Comparison of ENCODE assay signal across 9 mouse cellular contexts in genomic region chr10:39551637-39552185, GRCm38 (mm10).
A peak's percentile ranks its signal among the peaks of the same experiment; 100 is the strongest.
DNase-seq lines count a peak whose midpoint lies in the region; ATAC-seq and TF ChIP-seq lines count a peak whose summit lies in the region.
"Had no signal": no experiment of that assay in that cellular context is flagged by ENCODE, and none has a peak within 500 bp of the region (broad histone marks: within the 10 kb centered on the region; RNA-seq: fewer than 3 reads in every experiment).

No protein-coding gene starts in this region.

- no peaks in the 10 kb centered on the region for H3K79me2 ChIP-seq in myocyte (ENCODE audit: control insufficient read depth, insufficient read depth)

- no peaks in the 10 kb centered on the region; the same call in 1 of the 2 replicates for H3K36me3 ChIP-seq in kidney, embryonic 16.5 days (ENCODE audit: insufficient read depth, low read length)
- 0 out of 2 replicates have a peak, but pooled peaks cover 3% of the 10 kb centered on the region for H3K36me3 ChIP-seq in embryonic facial prominence, embryonic 13.5 days
- peaks cover 15% of the 10 kb centered on the region for H3K36me3 ChIP-seq in hindbrain, embryonic 14.5 days (replicated peaks; ENCODE audit: control insufficient read depth, insufficient read depth)
- peaks cover 25% of the 10 kb centered on the region for H3K36me3 ChIP-seq in myocyte (ENCODE audit: control insufficient read depth, insufficient read depth)

- no peak overlapping the region for H3K4me3 ChIP-seq in kidney, embryonic 16.5 days (ENCODE audit: low read length)
- H3K4me3 ChIP-seq in embryonic facial prominence, embryonic 13.5 days, result no peak overlapping the region
- H3K4me3 ChIP-seq in hindbrain, embryonic 14.5 days (replicated peaks; ENCODE audit: low read length), result no peak overlapping the region
- H3K4me3 ChIP-seq in myocyte, result no peak overlapping the region

- no peak for DNase-seq in kidney, postnatal 36 days
- DNase-seq in hindbrain, embryonic 14.5 days (ENCODE audit: low spot score), result no peak
- no peak for DNase-seq in right cerebral cortex, adult 2 months (ENCODE audit: low spot score in 2 of 2)
- DNase-seq in adrenal gland, postnatal 14 days, result no peak
- DNase-seq: heart, adult 18-20 months had no signal

- no peak for TF ChIP-seq POLR2A in myocyte (IDR thresholded peaks at IDR 0.05; ENCODE audit: insufficient read length, low read depth)

- no peak overlapping the region for H3K4me2 ChIP-seq in kidney, embryonic 16.5 days (replicated peaks; ENCODE audit: low read depth, low read length)
- no peak overlapping the region for H3K4me2 ChIP-seq in embryonic facial prominence, embryonic 13.5 days
- no peak overlapping the region for H3K4me2 ChIP-seq in hindbrain, embryonic 14.5 days (replicated peaks)
- no peak overlapping the region for H3K4me2 ChIP-seq in myocyte (ENCODE audit: low read depth)

- peak overlapping the region; percentile 87 for H3K27ac ChIP-seq in kidney, embryonic 16.5 days (ENCODE audit: low read length)
- peak overlapping the region; percentile 72 for H3K27ac ChIP-seq in embryonic facial prominence, embryonic 13.5 days
- H3K27ac ChIP-seq in hindbrain, embryonic 14.5 days, result peak overlapping the region; percentile 98

- peak; percentile 8; the same call in 1 of the 2 replicates for ATAC-seq in kidney, embryonic 16.5 days (ENCODE audit: low FRiP score, low TSS enrichment)
- no peak for ATAC-seq in embryonic facial prominence, embryonic 13.5 days (ENCODE audit: insufficient number of reproducible peaks, insufficient read depth, low FRiP score, low TSS enrichment, low read depth)
- peak; percentile 16; the same call in 1 of the 2 replicates for ATAC-seq in hindbrain, embryonic 14.5 days (ENCODE audit: low FRiP score)
- ATAC-seq in CD4-positive, CD25-positive, alpha-beta regulatory T cell, adult 4 months, result no peak

- no peaks in the 10 kb centered on the region for H3K27me3 ChIP-seq in kidney, embryonic 16.5 days (ENCODE audit: insufficient read depth, low read length)
- H3K27me3 ChIP-seq in embryonic facial prominence, embryonic 13.5 days, result no peaks in the 10 kb centered on the region
- H3K27me3 ChIP-seq in hindbrain, embryonic 14.5 days (ENCODE audit: control insufficient read depth, insufficient read depth, low read length), result no peaks in the 10 kb centered on the region
- no peaks in the 10 kb centered on the region for H3K27me3 ChIP-seq in myocyte (ENCODE audit: control insufficient read depth, insufficient read depth, insufficient read length)

- H3K4me1 ChIP-seq in kidney, embryonic 16.5 days (ENCODE audit: insufficient read depth, low read length), result peaks cover 57% of the 10 kb centered on the region
- peaks cover 55% of the 10 kb centered on the region for H3K4me1 ChIP-seq in embryonic facial prominence, embryonic 13.5 days
- peaks cover 70% of the 10 kb centered on the region for H3K4me1 ChIP-seq in hindbrain, embryonic 14.5 days (replicated peaks; ENCODE audit: control insufficient read depth, insufficient read depth, low read length)

- H3K9me3 ChIP-seq in kidney, embryonic 16.5 days (ENCODE audit: low read length), result no peaks in the 10 kb centered on the region
- H3K9me3 ChIP-seq in embryonic facial prominence, embryonic 13.5 days, result no peaks in the 10 kb centered on the region
- H3K9me3 ChIP-seq in hindbrain, embryonic 14.5 days (ENCODE audit: control insufficient read depth, low read length), result no peaks in the 10 kb centered on the region

- H3K9ac ChIP-seq in kidney, embryonic 16.5 days (replicated peaks; ENCODE audit: low read length), result peak overlapping the region; percentile 42; the same call in 1 of the 2 replicates
- 0 out of 2 replicates have a peak overlapping the region, but pooled peaks have one; percentile 28 for H3K9ac ChIP-seq in embryonic facial prominence, embryonic 13.5 days
- peak overlapping the region; percentile 56 for H3K9ac ChIP-seq in hindbrain, embryonic 14.5 days

- no peak overlapping the region for H3ac ChIP-seq in myocyte (ENCODE audit: control insufficient read depth, insufficient read length)

- 49% methylated on average over 9 of the region's 9 CpGs for WGBS in kidney, embryonic 16.5 days
- WGBS in embryonic facial prominence, embryonic 13.5 days, result 51% methylated on average over 9 of the region's 9 CpGs
- 28% methylated on average over 9 of the region's 9 CpGs for WGBS in hindbrain, embryonic 14.5 days

TF ChIP-seq in myocyte, 11 proteins besides CTCF, POLR2A, EP300 and RAD21:
- TF ChIP-seq MAX (IDR thresholded peaks at IDR 0.05; ENCODE audit: low read depth) (no peak), MYOG (IDR thresholded peaks at IDR 0.05; ENCODE audit: control insufficient read depth in 1 of 3, insufficient read depth in 1 of 3, insufficient read length in 2 of 3, low read depth in 2 of 3) (no peak), POLR2AphosphoS2 (IDR thresholded peaks at IDR 0.05; ENCODE audit: insufficient read length, low read depth) (peak; percentile 12), USF1 (IDR thresholded peaks at IDR 0.05; ENCODE audit: low read depth) (no peak), MYOD1 (IDR thresholded peaks at IDR 0.05; ENCODE audit: control insufficient read depth in 1 of 3, insufficient read length in 2 of 3, low read depth in 2 of 3) (no peak), TCF3 (IDR thresholded peaks at IDR 0.05; ENCODE audit: insufficient read length, low read depth) (no peak), CEBPB (IDR thresholded peaks at IDR 0.05; ENCODE audit: insufficient read depth, poor library complexity, severe bottlenecking) (no peak), SRF (IDR thresholded peaks at IDR 0.05; ENCODE audit: control insufficient read depth, insufficient read length, low read depth) (no peak), REST (IDR thresholded peaks at IDR 0.05; ENCODE audit: insufficient read depth, insufficient read length) (no peak)

Comparison
In these comparisons a context has a peak if more than half of its experiments do, and no peak if none do; other contexts are left out.
1. ATAC-seq: peak in kidney, embryonic 16.5 days (single experiment) and hindbrain, embryonic 14.5 days (single experiment); none in embryonic facial prominence, embryonic 13.5 days (single experiment) and CD4-positive, CD25-positive, alpha-beta regulatory T cell, adult 4 months (single experiment).
2. Peak in every context shown above with its lines, with median percentiles within 50 percentile points of each other: H3K27ac ChIP-seq and H3K9ac ChIP-seq.